Mouse (Mus musculus) liver, embryonic 13.5 days (tissue): ENCODE data around the gene Chn2. TPM values are rescaled to one million over a fixed set of nuclear protein-coding genes. Genes with fewer than 3 reads are reported as not detected.

ENCODE experiments used
- ATAC-seq: fragments of 200-750 bp; cut with Nextera tagmentation; 2 replicates; pipeline ENCODE4 v1.8.0; 2017; ENCODE audit warnings: low read depth, mild to moderate bottlenecking, moderate number of reproducible peaks, moderate library complexity
- DNase-seq: peaks from one replicate; pipeline ENCODE4 v3.0.0; 2022
- H3K27ac ChIP-seq: fragments of 300-500 bp; sonication (generic); 2 replicates; pipeline ENCODE4 v1.5.1; 2015; ENCODE audit warnings: moderate library complexity, mild to moderate bottlenecking, inconsistent platforms
- H3K27me3 ChIP-seq: fragments of 300-500 bp; sonication (generic); 2 replicates; pipeline ENCODE4 v1.6.1; 2015; ENCODE audit warnings: mild to moderate bottlenecking, inconsistent platforms
- H3K36me3 ChIP-seq: fragments of 300-500 bp; sonication (generic); 2 replicates; pipeline ENCODE4 v1.6.1; 2015; ENCODE audit warnings: mild to moderate bottlenecking, inconsistent platforms
- H3K4me1 ChIP-seq: fragments of 300-500 bp; sonication (generic); replicated peaks from 2 replicates; pipeline ENCODE4 v1.6.1; 2015; ENCODE audit warnings: inconsistent platforms
- H3K4me2 ChIP-seq: fragments of 300-500 bp; sonication (generic); 2 replicates; pipeline ENCODE4 v1.6.1; 2015; ENCODE audit warnings: inconsistent platforms, mild to moderate bottlenecking, moderate library complexity
- H3K4me3 ChIP-seq: fragments of 300-500 bp; sonication (generic); replicated peaks from 2 replicates; pipeline ENCODE4 v1.5.1; 2015; ENCODE audit warnings: mild to moderate bottlenecking, inconsistent platforms
- H3K9ac ChIP-seq: fragments of 300-500 bp; sonication (generic); 2 replicates; pipeline ENCODE4 v1.6.1; 2015; ENCODE audit warnings: mild to moderate bottlenecking, inconsistent platforms
- H3K9me3 ChIP-seq: fragments of 300-500 bp; sonication (generic); replicated peaks from 2 replicates; pipeline ENCODE4 v1.6.1; 2016; ENCODE audit warnings: inconsistent platforms
- WGBS: fragments of 180-500 bp; shearing (Covaris S2); methylation state at CpG from one replicate; pipeline ENCODE4 v1.1.7; 2015; ENCODE audit not compliant: insufficient replicate concordance; 5-methylcytosine and 5-hydroxymethylcytosine counted together
- polyA plus RNA-seq: library from polyadenylated mRNA; unstranded; fragments of >200 nt; fragmentation: Nextera tagmentation; extraction: Ambion mirVana; gene quantifications from 2 replicates; pipeline ENCODE4 v1.2.1, GENCODE M21; 2015

Chn2 gene
- polyA plus RNA-seq, 1 experiment from 2014 or later: 3.3 TPM

DNA sequence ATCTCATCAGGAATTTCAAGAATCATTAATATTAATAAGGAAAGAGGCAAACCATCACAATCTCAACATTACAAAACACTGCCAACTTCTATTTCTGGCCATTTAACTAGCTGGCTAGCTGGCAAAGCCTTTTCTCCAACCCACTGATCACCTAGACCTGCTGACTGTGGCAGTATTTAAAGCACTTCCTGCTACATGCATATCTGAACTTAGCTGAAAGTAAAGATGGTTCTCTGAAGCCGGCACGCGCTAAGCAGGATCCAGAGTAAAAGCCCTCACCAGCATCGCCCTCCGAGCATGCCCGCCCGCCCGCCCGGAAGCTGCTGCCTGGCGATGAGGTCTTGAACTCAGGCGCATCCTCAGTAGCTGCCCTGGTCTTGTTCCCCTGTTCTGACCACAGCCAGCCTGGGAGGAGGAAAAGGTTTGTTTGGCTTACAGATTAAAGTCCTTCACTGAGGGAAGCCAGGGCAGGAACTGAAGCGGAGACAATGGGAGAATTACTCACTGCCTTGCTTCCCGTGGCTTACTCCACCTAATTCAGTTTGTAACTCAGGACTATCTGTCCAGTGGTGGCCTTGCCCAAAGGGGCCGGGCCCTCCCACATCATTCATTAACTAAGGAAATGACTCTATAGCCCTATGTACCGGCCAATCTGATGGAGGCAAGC, 18.1 kb upstream of the Chn2 start:
- H3K4me2 ChIP-seq: no peak overlapping the region; the same call in 1 of the 2 replicates
- no peaks in the 10 kb centered on the region for H3K27me3 ChIP-seq
- ATAC-seq: peak; percentile 34; the same call in 1 of the 2 replicates
- no peaks in the 10 kb centered on the region for H3K9me3 ChIP-seq
- H3K36me3 ChIP-seq: no peaks in the 10 kb centered on the region
- H3K27ac ChIP-seq: no peak overlapping the region
- WGBS: 12% methylated on average over 15 of the region's 15 CpGs
- H3K4me1 ChIP-seq: 0 out of 2 replicates have a peak, but pooled peaks cover 3% of the 10 kb centered on the region
- DNase-seq: no peak
- no peak overlapping the region for H3K9ac ChIP-seq
- H3K4me3 ChIP-seq: no peak overlapping the region

- H3K4me2 ChIP-seq: no peak overlapping the region
- no peaks in the 10 kb centered on the region for H3K9me3 ChIP-seq
- no peak overlapping the region for H3K4me3 ChIP-seq
- H3K27ac ChIP-seq: no peak overlapping the region
- H3K9ac ChIP-seq: no peak overlapping the region
- DNase-seq (no peak), ATAC-seq (no peak)
- no peaks in the 10 kb centered on the region for H3K27me3 ChIP-seq
- 0 out of 2 replicates have a peak, but pooled peaks cover 3% of the 10 kb centered on the region for H3K4me1 ChIP-seq
- WGBS: 80% methylated on average over 5 of the region's 5 CpGs
- no peaks in the 10 kb centered on the region for H3K36me3 ChIP-seq
Measured at GRCm38 (mm10) chr6:54023846-54024245, 15.5 kb upstream of the Chn2 start.

GRCm38 (mm10) chr6:54028706-54029105, 10.6 kb upstream of the Chn2 start:
- Histone ChIP-seq H3K4me3 (no peak overlapping the region), H3K27me3 (no peaks in the 10 kb centered on the region), H3K4me2 (no peak overlapping the region), H3K36me3 (no peaks in the 10 kb centered on the region), H3K27ac (no peak overlapping the region), H3K9me3 (no peaks in the 10 kb centered on the region), H3K9ac (no peak overlapping the region), H3K4me1 (no peaks in the 10 kb centered on the region)
- ATAC-seq: no peak
- DNase-seq: no peak
- 22% methylated on average over 1 of the region's 1 CpGs for WGBS

- Histone ChIP-seq H3K36me3 (no peaks in the 10 kb centered on the region), H3K27ac (no peak overlapping the region), H3K4me2 (no peak overlapping the region), H3K9ac (no peak overlapping the region), H3K4me3 (no peak overlapping the region), H3K27me3 (no peaks in the 10 kb centered on the region), H3K4me1 (0 out of 2 replicates have a peak, but pooled peaks cover 3% of the 10 kb centered on the region), H3K9me3 (no peaks in the 10 kb centered on the region)
- ATAC-seq (no peak), DNase-seq (no peak)
Measured at GRCm38 (mm10) chr6:54030351-54030750, 9.0 kb upstream of the Chn2 start.

DNA sequence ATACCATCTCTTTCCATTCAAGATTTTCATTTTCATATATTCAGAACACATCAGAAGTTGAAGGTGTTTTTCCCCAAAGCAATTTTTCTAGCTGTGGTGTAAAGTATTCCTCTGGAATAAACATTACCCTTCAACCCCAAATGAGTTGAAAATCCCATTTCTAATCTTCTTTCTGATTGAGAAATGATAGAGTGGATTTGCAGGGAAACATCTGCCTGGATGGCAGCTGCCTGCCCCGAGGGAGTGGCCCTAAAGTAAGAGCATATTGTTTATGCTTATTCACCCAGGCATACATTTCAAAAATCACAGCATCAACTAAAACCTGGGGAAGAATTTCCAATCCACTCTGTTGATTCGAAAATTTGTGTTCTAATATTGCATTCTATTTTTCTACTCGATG, 8.6 kb upstream of the Chn2 start:
- no peak for ATAC-seq
- 49% methylated on average over 3 of the region's 3 CpGs for WGBS

DNA sequence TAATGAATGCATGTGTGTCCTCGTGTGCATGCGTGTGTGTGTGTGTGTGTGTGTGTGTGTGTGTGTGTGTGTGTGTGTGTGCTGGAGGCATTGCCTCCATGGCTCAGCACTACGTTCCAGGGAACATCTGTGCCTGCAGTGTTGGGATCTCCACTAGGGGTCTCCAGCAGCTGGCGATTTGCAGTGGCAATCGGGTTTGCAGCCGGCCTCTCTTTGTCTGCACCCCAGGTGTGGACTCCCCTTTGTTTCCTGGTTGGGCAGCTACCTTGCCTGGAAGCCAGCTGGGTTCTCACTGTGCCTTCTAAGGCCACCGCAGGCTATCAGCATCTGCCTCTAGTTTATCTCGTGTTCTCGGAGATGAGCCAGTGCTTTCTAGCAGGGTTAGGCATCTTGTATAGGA, 4.9 kb upstream of the Chn2 start:
- 5% methylated on average over 9 of the region's 9 CpGs for WGBS
- Histone ChIP-seq H3K9me3 (no peaks in the 10 kb centered on the region), H3K4me3 (no peak overlapping the region), H3K4me2 (peak overlapping the region; percentile 21; the same call in 1 of the 2 replicates), H3K27me3 (peaks cover 19% of the 10 kb centered on the region), H3K36me3 (no peaks in the 10 kb centered on the region), H3K9ac (no peak overlapping the region), H3K27ac (no peak overlapping the region), H3K4me1 (0 out of 2 replicates have a peak, but pooled peaks cover 3% of the 10 kb centered on the region)
- DNase-seq (no peak), ATAC-seq (no peak)

More for the DNA sequence above, 8.6 kb upstream of the Chn2 start:
- Histone ChIP-seq H3K4me1 (0 out of 2 replicates have a peak, but pooled peaks cover 3% of the 10 kb centered on the region), H3K36me3 (no peaks in the 10 kb centered on the region), H3K4me2 (no peak overlapping the region), H3K27me3 (no peaks in the 10 kb centered on the region), H3K27ac (no peak overlapping the region), H3K9ac (no peak overlapping the region), H3K9me3 (no peaks in the 10 kb centered on the region), H3K4me3 (no peak overlapping the region)
- DNase-seq: no peak

- no peak for ATAC-seq
- peaks cover 29% of the 10 kb centered on the region for H3K27me3 ChIP-seq
- no peak overlapping the region for H3K27ac ChIP-seq
- no peak overlapping the region for H3K4me2 ChIP-seq
- H3K4me1 ChIP-seq: 0 out of 2 replicates have a peak, but pooled peaks cover 3% of the 10 kb centered on the region
- DNase-seq: no peak
- H3K9me3 ChIP-seq: no peaks in the 10 kb centered on the region
- H3K4me3 ChIP-seq: no peak overlapping the region
- WGBS: 53% methylated on average over 3 of the region's 3 CpGs
- H3K9ac ChIP-seq: no peak overlapping the region
- H3K36me3 ChIP-seq: no peaks in the 10 kb centered on the region
Measured at GRCm38 (mm10) chr6:54035548-54035947, 3.8 kb upstream of the Chn2 start.

- Histone ChIP-seq H3K4me2 (peak overlapping the region; percentile 68), H3K36me3 (no peaks in the 10 kb centered on the region), H3K27me3 (peaks cover 54% of the 10 kb centered on the region), H3K9ac (no peak overlapping the region), H3K4me3 (peak overlapping the region; percentile 57), H3K27ac (no peak overlapping the region), H3K4me1 (0 out of 2 replicates have a peak, but pooled peaks cover 3% of the 10 kb centered on the region), H3K9me3 (no peaks in the 10 kb centered on the region)
- 17% methylated on average over 10 of the region's 10 CpGs for WGBS
- ATAC-seq (no peak), DNase-seq (no peak)
Measured at GRCm38 (mm10) chr6:54038866-54039265, 488 bp upstream of the Chn2 start.

DNA sequence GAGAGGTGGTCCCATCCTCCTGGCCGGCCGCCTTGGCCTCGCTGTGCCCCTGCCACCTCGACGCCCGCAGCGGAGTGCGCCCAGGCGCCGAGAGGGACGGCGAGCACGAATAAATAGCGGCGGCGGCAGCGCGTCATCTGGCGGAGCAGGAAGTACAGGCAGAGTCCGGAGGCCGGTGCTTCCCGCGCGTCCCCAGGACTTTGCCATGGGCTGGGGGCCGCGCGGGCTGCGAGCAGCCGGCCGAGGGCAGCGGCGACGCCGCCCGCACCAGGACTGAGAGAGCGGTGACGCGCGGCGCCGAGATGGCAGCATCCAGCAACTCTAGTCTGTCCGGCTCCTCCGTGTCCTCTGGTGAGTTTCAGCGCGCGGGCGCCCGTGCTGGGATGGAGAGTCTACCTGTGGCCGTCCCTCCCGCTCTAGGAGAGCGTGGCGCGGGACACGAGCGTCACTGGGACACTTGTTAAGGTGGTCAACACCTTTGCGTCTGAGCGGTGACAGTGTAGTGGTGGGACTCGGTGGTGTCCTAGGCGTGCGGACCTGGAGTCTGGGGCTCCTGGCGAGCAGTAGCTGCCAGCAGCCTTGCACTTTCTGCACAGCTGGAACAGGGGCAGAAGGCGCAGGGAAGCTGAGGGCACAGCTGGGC, 572 bp downstream of the Chn2 start:
- Histone ChIP-seq H3K4me3 (peak overlapping the region; percentile 57), H3K4me1 (0 out of 2 replicates have a peak, but pooled peaks cover 2% of the 10 kb centered on the region), H3K27me3 (peaks cover 54% of the 10 kb centered on the region), H3K36me3 (no peaks in the 10 kb centered on the region), H3K27ac (no peak overlapping the region), H3K9ac (peak overlapping the region; percentile 52), H3K4me2 (peak overlapping the region; percentile 68), H3K9me3 (no peaks in the 10 kb centered on the region)
- under 1% methylated on average over 47 of the region's 62 CpGs for WGBS
- DNase-seq (no peak), ATAC-seq (peak; percentile 56)

DNA sequence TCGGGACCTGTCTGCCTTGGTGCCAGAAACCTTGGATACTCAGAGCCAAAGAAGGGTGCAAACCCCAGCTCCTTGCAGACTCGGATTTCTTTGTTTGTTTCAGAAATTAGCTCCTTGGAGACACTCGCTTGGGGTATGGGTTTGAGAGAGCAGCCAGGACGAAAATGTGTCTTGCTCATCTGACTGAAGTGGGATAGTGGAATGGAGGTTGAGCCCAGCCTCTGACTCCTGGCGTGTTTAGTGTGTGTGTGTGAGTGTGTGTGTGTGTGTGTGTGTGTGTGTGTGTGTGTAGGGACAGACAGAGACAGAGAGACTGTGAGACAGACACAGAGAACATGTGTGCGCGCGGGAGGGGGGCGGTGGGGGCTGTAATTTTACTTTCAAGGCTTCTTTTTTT, 1.1 kb downstream of the Chn2 start:
- 0 out of 2 replicates have a peak, but pooled peaks cover 3% of the 10 kb centered on the region for H3K4me1 ChIP-seq
- no peak for DNase-seq
- no peaks in the 10 kb centered on the region for H3K36me3 ChIP-seq
- peak overlapping the region; percentile 68 for H3K4me2 ChIP-seq
- no peak overlapping the region for H3K27ac ChIP-seq
- H3K4me3 ChIP-seq: peak overlapping the region; percentile 57
- no peak for ATAC-seq
- H3K9ac ChIP-seq: peak overlapping the region; percentile 52; the same call in 1 of the 2 replicates
- peaks cover 54% of the 10 kb centered on the region for H3K27me3 ChIP-seq
- H3K9me3 ChIP-seq: no peaks in the 10 kb centered on the region
- WGBS: 20% methylated on average over 9 of the region's 9 CpGs

DNA sequence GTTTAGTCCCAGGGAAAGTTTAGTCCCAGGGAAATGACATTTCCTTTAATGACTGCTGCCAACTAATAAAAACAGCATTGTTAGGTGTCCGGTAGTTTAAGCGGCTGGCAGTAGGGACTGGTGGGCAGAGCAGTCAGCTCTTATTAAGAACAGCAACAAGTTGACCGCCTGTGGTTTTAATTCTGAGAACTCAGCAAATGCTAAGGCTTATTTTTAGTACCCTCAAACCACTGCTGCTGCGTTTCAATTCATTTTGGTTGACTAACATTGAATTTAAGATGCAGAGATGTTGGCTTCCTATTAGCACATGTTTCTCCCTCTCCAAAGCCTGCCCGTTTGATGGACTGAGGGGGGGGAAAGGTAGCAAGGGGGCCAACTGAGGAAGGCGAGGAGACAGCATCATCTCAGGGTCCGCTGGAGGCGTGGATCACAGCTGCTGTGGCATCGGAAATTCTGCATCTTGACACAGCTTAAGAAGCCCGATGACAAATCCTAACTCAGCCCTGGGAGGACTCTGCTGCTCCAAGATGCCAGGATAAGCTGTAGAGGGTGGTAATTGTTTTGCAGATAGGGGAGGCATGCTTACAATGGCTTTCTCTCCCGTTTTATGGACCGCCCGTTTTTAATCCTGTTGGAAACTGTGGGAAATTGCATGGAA, 2.2 kb downstream of the Chn2 start:
- Histone ChIP-seq H3K4me2 (no peak overlapping the region), H3K9me3 (no peaks in the 10 kb centered on the region), H3K36me3 (no peaks in the 10 kb centered on the region), H3K4me1 (peaks cover 3% of the 10 kb centered on the region; the same call in 1 of the 2 replicates), H3K27me3 (peaks cover 54% of the 10 kb centered on the region), H3K27ac (no peak overlapping the region), H3K9ac (no peak overlapping the region), H3K4me3 (no peak overlapping the region)
- WGBS: 34% methylated on average over 13 of the region's 13 CpGs
- ATAC-seq: no peak
- DNase-seq: no peak
